Mouse (Mus musculus): ENCODE data around the gene Kifc5b.

The Kifc5b gene

DNA sequence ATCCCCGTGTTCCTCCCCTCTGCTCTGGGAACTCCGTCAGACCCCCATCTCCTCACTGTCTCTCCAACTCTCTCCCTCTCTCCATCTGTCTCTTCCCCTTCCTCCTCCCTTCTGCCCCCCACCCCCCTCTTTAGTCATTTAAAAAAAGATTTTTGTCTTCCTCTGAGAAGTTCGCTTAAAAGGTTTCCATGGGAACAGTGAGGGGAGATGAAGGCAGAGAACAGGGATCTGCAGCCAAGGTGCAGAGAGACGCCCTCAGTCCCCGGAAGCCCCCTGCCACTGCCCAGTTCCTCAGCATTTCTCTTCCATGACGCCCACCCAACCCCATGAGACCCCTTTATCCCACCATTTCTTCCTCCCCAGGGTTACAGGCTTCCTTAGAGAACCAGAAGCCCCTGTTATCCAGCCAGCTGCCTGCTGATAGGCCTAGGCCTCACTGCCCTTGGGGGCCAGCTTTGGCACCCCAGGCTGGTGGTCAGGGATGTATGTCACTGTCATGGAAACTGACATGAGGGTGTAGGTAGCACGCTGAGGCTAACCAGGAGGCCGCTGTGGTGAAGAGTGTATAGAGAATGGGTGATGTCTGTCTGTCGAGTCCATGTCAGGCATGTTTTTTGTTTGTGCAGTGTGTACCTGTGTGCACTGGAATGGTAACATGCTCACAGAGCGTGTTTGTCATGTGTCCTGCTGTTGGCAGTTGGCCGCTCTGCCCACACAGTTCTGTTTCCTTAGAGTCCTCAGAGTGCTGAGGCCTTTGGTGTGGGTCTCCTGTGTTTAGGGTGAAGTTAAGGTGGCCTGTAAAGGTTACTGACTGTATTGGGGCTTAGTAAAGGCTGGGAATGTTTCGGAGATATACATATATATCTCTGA is 30.6 kb downstream of the Kifc5b start:
- DNase-seq, result no peak

DNA sequence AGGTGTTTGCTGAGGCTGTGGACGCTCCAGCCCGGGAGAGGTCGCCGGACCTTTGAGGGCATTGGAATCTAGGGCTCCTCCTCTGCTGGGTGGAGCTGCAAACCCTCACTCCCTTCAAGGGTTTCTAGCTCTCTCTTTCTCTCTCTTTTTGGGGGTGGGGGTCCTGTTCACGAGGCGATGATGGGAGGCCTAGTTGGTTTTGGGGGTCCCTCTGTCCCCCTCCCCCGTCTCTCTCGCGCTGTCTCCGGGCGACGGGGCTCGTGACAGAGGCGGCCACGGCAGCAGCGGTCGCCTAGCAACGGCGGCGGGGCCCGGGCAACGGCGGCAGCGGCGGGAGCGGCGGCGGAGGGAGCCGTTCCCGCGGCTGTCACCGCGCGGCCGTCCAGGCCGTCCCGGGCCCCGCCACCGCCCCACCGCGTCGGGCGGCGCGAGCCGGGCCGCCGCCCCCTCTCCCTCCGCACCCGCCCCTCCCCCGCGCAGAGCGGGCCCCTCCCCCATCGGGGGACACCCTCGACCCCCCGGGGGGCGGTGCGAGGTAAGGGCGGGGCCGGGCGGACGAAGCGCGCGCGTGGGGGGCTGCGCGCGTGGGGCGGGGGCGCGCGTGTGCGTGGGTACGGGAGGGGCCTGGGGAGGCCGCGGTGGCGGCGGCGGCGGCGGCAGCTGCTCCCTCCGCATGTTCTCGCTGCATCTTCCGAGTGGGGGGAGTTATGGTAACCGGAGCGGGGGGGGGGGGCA is 31.6 kb downstream of the Kifc5b start:
- DNase-seq, result peak in 1 of 2 experiments; percentile 42

DNA sequence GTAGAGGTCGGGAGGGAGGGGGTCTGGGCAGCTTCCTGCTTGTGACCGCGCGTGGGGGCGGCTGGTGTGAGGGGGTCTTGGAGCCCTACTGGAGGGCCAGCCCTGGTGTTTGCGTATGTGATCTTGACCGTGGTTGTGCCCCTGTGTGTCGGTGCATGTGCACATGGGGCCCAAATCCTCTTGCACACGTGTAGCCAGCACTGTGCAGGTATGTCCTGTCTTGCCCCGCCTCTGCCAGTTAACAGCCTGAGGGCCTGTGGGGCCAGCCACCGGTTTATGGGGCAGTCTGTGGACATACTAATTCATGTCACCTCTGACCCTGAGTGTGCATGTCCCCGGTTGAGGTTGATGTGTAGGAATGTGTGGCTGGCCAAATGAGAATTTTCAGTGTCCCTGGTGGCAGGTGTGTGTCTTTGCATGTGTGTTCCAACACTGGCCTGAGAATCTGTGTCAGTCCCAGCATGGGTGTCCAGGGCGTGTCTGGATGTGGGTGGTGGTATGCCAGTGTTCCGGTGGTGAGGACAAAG is 32.2 kb downstream of the Kifc5b start:
- DNase-seq, result peak; percentile 44 to 45

DNA sequence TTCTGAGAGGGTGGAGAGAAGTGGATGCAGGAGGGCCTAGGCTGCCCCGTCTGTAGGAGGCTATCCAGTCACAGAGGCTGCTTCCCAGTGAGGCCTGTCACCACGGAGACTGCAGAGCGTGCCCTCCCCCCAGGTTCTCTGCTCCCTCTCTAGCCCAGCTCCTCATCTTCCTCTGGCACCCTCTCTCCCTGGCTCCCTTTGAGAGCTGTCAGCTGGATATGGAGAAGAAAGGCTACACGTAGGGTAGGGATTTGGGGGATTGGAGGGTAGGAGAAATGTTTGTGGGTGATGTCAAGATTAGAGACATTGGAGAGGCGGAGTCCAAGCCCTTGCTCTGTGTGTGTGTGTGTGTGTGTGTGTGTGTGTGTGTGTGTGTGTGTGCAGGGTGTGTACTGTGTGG is 33.0 kb downstream of the Kifc5b start:
- no peak for DNase-seq

DNA sequence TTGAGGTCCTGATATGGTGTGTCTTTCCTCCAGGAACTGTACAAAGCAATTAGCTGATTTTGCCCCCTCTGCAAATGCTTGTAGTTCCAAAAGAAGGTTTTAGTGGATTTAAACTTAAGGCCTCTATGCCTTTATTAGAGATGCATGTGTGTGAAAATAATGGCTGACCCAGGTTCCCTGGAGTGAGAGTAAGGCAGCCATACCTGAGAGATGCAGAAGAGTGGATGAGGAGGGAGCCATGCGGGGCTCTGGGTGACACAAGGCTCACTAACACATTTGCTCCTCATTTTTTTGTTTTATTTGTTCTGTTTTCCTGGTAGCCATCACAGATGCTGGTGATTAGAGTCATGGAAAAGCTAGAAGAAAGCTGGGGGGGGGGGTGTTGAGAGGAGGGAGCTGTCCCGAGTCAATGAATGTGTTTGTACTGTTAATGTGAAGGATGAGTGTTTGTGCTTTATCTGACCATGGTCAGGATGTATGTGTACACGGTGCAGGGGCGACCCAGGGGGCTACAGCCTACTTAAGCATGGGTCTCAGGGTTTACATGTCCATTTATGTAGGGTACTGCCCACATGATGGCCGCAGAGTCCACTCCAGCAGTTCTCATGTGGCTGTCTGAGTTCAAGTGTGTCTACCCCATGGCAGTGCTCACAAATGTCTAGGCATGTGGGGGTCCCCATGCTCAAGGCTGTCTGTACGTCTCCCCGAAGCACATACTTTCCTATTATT is 33.8 kb downstream of the Kifc5b start:
- no peak for DNase-seq

DNA sequence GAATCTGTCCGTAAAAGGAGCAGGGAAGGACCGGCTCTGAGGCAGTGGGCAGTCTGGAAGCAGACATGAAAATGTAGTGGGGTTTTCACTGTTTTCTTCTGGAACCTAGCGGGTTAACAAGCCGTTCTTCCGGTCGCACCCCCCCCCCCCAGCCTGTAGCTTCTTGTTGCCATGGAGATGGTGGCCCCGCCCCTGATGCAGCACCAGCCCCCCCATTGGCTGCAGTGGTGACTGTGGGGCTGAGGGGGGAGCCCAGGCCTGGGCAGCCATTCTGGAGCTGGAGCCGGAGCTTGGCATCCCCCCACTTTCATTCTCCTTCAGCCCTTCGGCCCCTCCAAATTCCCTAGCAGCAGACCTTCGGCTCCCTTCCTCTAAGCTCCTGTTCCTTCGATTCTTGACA is 34.5 kb downstream of the Kifc5b start:
- DNase-seq, result peak; percentile 88 to 90

DNA sequence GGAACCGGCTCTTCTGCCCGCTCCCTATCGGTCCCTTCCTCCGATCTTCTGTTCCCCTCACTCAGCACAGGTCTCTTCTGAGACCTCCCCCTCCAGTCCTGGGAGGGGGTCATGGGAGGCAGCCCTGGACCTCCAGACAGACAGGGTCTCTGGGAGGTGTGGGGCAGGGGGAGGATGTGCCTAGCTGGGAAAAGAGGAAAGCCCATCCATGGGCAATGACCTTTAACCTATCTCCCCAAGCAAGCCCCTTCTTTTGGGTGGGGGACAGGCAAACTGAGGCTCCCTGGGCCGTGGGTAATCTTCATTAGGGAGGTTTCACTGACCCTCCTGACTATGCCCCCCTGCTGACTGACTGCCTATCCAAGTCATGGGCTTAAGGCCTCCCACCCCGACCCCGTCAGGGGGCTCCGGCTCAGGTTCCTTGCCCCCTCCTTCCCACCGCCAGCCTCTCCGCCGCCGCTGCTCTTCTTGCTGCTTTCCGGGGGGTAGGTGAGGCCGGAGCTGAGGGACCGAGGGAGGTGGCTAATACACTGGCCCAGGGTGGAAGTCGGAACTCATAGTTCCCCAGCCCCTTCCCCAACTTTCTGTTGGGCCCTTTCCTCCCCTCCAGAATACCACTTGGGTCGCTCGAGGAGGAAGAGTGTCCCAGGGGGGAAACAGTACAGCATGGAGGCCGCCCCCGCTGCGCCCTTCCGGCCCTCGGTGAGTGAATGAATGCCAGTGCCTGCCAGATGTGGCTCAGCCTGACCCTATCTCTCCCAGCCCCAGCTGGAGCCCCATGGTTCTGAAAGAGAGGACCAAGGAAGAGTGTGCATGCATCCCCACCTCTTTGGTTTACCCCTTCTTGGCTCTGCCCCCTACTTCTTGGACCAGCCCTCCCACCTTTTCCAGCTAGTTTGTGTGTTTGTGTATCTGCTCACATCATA is 35.3 kb downstream of the Kifc5b start:
- no peak for DNase-seq

DNA sequence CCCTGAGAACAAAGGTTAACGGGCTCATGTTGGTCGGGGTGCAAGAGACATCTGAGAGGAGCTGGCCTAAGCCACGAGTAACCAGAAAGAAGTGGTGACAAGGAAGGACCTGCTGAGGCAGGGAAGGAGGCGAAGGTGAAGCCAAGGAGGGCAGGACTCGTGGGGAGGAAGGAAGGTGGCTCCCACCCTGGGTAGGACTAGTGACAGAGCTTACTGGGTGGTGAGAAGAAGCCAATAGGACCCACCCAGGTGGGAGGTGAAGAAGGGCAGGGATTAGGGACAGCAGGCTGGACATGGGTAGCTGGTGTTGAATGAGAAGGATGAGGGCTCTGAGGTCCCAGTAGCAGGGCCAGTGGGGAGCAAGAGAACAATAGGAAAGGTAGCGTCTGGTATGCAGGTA is 36.3 kb downstream of the Kifc5b start:
- no peak for DNase-seq

DNA sequence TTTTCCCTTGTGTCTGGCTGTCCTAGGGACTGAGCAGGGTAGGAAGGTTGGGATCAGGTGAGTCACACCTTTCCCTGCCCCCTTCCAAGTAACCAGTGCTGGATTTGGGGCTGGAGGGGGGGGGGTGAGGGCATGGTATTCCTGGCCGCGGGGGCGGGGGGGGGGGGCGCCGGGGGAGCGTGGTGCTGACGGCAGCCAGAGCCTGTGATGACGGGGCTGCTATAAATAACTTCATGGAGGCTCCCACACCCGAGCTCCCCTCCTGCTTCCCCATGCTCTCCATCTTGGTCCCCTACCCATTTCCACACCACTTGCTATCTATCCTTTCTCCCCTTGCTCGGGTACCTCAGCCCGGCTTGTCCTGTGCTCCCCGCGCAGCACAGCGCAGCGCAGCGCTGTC is 36.8 kb downstream of the Kifc5b start:
- DNase-seq, result no peak

DNA sequence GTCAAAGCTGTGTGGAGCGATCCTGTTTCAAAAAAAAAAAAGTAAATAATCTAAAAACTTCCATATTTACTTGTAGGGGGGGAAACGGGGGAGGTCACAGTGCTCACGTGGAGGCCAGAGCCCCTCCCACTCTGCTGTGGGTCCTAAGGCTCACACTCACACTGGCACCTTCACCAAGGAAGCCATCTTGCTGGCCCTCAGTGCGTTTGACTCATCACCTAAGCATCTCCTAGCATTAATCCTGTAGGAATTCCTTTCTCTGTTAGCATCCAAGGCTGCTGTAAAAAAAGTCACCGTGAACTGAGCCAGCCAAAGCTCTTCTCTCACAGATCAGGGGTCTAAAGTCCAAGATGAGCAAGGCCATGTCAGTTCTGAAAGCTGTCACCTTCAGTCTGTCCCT is 39.4 kb downstream of the Kifc5b start:
- DNase-seq, result no peak

DNA sequence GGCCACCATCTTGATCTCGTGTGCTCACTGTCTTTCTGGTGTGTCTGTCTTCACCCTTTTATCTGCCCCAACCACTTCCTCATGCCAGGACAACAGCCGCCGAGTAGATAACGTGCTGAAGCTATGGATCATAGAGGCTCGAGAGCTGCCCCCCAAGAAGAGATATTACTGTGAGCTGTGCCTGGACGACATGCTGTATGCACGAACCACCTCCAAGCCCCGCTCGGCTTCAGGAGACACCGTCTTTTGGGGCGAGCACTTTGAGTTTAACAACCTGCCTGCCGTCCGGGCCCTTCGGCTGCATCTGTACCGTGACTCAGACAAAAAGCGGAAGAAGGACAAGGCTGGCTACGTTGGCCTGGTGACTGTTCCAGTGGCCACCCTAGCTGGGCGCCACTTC is 40.0 kb downstream of the Kifc5b start:
- DNase-seq, result no peak

DNA sequence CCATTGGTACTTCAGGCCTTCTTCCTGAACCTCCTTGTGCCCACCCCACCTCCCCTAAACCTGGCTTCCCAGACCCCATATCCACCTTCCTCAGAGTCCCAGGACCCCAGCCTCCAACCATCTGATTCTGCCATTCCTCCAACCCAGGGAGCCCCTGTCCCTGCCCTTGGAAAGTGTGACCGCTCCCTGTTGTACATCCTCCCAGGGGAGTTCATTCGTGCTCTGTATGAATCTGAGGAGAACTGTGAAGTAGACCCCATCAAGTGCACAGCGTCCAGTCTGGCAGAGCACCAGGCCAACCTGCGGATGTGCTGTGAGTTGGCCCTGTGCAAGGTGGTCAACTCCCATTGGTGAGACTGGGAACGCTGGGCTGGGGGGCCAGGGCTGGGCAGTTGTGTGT is 41.0 kb downstream of the Kifc5b start:
- no peak for DNase-seq

DNA sequence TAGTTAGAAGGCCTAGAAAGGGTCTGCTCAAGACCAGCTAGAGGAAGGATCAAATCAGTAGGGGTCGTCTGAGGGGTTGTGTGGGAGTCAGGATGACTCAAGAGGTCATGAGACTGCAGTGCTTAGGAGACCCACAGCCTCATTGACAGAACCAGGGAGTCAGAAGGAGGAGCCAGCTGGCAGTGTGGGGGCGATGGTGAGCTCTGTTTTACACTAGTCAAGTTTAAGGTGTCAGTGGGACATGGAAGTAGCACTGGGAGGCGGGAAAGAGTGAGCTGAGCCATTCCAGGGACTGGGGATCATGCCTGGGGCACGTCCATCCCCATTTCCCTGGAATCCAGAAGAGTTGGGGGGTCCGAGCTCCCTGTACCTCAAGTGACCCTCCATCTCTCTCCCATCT is 42.0 kb downstream of the Kifc5b start:
- no peak for DNase-seq

DNA sequence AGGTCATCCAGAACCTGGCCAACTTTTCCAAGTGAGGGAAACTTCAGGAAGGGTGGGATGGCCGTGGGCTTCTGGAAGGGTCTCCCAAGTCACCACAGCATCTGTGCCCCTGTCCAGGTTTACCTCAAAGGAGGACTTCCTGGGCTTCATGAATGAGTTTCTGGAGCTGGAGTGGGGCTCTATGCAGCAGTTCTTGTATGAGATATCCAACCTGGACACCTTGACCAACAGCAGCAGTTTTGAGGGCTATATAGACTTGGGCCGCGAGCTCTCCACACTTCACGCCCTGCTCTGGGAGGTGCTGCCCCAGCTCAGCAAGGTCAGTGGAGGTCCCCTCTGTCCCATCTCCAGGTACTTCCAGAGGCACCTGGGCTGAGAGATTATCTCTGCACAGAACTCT is 42.9 kb downstream of the Kifc5b start:
- DNase-seq, result no peak

DNA sequence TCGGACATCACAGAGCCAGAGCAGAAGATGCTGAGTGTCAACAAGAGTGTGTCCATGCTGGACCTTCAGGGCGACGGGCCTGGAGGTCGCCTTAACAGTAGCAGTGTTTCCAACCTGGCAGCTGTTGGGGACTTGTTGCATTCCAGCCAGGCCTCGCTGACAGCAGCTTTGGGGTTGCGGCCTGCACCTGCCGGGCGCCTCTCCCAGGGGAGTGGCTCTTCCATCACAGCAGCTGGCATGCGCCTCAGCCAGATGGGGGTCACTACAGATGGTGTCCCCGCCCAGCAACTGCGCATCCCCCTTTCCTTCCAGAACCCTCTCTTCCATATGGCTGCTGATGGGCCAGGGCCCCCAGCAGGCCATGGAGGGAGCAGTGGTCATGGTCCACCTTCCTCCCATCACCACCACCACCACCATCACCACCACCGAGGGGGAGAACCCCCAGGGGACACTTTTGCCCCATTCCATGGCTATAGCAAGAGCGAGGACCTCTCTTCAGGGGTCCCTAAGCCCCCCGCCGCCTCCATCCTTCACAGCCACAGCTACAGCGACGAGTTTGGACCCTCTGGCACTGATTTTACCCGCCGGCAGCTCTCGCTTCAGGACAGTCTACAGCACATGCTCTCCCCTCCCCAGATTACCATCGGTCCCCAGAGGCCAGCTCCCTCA is 44.8 kb downstream of the Kifc5b start:
- no peak for DNase-seq

DNA sequence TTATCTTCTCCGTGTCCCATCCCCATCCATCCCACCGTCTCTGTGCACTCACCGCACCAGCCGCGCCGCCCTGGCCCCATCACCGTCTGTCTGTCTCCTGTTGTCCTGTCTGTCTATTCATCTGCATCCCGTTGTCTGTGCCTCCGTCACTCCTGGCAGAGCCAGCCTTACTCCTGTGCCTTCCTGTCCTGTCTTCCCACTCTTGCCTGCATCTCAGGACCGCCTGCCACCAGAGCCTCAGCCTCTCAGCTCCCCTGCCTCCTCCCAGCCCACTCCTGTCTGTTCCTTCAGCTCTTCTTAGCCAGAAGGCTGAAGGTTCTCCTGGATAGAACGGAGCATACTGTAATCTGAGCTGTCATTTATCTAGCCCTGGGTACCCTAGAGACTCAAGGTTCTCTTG is 50.1 kb downstream of the Kifc5b start:
- no peak for DNase-seq

DNA sequence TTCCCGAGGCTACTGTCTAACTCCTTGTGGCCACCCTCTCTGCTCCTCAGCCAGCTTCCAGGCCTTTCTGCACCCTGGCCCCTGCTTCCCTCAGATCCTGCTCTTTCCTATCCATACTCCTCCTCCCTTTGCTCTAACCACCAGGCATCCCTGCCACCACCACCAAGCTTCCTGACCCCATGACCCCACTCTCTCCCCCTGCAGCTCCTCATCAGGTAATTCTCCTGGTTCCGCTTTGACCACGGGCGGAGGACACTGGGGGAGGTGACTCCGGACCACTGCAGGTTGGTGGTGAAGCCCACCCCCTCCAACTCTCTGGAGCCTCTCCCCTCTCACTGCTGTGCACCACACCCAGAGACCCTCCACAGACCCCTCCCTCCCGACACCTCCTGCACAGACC is 50.6 kb downstream of the Kifc5b start:
- no peak for DNase-seq

DNA sequence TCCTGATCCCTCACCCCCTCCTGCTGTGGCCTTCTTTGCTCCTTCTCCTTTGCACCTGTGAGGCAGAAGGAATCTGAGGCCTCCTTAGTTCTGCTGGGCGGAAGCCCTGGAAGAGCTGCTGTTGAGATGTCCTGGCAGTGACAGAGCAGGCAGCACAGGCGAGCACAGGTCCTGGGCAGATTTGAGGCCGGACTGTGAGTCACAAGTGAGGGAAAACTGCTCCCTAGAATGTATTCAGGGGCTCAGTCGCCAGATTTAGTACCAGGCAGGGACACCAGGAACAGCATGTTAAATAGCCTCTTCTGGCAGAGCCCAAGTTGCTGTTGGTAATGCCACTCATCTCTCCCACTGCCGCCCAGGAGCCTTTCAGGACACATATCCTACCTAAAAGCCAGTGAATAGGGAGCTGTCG is 51.3 kb downstream of the Kifc5b start:
- DNase-seq, result no peak

DNA sequence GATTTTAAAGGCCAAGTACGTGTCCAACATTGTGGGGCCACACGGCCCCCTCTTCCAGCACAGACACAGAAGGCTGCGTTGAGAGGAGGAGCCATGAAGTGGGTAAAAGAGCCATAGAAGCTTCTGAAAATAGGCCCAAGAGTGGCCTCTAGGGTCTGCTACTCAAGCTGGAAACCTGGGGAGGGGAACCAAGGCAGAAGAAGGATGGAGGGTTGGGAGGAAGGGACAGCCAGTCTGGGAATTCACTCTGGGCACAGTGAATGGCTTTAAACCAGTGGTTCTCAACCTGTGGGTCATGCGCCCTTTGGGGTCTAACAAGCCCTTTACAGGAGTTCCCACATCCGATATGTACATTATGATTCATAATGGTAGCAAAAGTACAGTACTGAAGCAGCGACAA is 52.4 kb downstream of the Kifc5b start:
- no peak for DNase-seq

DNA sequence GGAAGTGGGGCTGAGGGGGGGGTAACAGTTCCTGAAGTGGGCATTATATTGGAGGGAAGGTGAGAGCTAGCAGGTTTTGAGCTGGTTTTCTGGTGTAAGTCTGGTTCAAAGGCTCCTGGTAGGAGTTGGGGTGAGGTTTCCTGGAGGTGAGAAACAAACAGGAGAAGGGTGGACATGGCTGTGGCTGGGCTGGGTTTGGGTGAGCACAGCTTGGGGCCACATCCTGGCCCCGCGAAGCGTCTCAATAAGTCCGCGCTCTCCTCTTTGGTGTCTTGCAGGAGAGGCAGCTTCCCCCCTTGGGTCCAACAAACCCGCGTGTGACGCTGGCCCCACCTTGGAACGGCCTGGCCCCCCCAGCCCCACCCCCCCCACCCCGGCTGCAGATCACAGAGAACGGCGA is 53.3 kb downstream of the Kifc5b start:
- no peak for DNase-seq

DNA sequence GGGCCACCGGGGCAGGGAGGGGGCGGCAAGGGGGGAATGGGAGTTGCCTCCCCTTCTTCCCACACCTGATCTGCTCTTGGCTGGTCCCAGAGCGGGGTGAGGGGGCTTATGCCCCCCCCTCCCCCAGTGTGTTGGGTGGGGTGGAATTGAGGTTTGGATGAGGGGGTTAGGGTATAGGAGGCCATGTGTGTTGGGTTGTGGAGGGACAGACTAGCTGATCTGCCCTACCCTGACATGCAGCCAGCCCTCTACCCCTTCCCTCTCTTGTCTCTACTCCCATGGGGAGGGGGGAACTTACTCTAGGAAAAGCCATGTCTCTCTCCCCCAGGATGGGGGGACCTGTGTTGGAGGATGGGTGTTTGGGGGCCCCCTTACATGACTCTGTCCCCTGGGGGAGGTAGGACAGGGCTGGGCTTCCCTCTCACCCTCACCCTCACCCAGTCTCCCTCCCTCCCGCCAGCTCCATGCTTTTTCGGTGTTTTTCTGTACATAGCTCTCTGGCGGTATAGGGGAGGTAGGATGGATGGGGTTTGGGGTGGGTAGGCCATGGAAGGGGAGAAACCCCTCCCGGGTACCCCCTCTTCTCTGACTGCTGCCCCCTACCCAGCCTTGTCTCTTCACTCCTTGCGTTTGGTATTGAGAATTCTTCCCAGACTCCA is 54.5 kb downstream of the Kifc5b start:
- DNase-seq, result no peak

Data from B cell, adult 2 months (primary cell).